Mouse (Mus musculus): Measurements from ENCODE around the gene Plcb4.
"Not testable (repeated sequence)": the region's sequence is repeated elsewhere in the genome, so short reads cannot be mapped to it uniquely, and the experiment has no call there.

The Plcb4 gene

DNA sequence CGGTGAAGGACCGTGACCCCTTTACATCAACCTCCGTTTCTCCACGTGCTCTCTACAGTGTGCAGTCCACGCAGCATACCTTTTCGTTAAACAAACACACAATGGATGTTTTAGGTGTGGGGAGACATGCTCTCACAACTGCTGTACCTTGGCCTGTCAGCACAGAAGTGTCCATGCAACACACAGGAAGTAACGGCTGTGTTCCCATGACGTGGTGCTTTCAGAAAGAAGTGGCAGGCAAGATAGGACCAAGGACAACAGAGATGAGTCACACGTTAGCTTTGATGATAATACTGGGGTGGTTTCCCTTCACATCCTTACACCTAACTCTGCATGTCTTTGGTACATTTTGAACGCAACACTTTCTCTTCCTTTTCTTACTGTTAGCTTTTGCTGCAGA is 232.3 kb downstream of the Plcb4 start:
- in situ Hi-C loops (cut with MboI): no loop called here

DNA sequence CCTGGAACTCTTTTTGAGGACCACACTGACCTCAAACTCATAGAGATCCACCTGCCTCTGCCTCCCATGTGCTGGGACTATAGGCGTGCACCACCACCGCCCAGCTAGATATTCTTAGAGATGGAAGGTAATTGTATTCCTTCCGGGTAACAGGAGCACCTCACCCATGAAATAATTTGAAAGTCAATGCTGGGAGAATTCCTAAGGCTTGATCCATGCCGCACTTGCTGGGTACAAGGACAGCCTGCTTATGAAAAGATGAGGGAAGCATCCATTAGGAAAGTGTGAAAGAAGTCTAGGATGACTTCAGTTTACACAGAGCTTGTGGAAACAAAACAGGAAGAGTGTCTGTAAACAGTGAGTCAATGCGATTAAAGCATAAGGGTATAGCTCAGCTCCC is 232.9 kb downstream of the Plcb4 start:
- in situ Hi-C loops (cut with MboI): no loop called here

- in situ Hi-C loops (cut with MboI): no loop called here
Measured at GRCm38 (mm10) chr2:135894582-135894981, 235.8 kb downstream of the Plcb4 start.

- in situ Hi-C loops (cut with MboI): no loop called here
Measured at GRCm38 (mm10) chr2:135898025-135898424, 239.2 kb downstream of the Plcb4 start.

DNA sequence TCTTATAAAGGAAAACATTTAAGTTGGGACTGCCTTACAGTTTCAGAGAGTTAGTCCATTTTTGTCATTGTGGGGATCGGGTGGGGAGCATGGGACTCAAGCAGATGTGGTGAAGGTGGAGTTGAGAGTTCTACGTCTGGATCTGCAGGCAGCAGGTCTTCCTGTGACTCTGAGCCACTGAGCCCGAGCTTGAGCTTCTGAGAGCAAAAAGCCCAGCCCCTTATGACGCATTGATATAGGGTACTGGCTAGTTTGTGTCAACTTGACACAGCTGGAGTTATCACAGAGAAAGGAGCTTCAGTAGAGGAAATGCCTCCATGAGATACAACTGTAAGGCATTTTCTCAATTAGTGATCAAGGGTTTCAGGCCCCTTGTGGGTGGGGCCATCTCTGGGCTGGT is 241.1 kb downstream of the Plcb4 start:
- in situ Hi-C loops (cut with MboI): not testable (repeated sequence)

DNA sequence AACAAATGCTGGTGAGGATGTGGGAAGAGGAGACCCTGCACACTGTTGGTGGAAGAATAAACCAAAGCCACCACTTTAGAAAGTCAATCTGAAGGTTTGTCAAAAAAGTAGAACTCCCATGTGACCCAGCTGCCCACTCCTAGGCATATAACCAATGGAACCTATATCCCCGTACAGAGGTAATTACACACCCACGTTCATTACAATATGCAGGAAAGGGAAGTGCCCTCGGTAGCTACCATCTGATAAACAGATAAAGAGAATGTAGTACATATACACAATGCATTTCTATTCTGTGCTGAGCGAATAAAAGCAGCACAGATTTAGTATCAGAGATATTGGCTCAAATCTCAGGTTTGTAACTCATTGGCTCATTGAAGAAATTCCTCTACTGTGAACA is 242.2 kb downstream of the Plcb4 start:
- in situ Hi-C loops (cut with MboI): no loop called here

DNA sequence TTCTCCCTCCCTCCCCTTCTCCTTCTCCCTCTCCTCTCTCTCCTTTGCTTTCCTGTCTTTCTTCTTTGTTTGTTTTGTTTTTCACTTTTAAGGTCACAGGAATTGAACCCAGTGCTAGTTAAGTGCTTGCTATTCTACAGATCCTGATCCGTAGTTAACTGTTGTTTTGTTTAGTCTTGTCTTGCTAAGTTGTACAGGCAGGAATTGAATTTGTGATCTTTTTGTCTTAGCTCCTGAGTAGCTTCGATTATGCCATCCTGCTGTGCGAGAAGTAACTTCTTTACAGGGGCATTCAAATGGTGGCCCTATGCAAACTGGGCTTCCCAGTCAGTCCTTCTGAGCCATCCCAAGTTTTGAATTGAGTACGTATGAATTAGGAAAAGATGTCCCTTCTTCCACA is 245.5 kb downstream of the Plcb4 start:
- in situ Hi-C loops (cut with MboI): no loop called here

DNA sequence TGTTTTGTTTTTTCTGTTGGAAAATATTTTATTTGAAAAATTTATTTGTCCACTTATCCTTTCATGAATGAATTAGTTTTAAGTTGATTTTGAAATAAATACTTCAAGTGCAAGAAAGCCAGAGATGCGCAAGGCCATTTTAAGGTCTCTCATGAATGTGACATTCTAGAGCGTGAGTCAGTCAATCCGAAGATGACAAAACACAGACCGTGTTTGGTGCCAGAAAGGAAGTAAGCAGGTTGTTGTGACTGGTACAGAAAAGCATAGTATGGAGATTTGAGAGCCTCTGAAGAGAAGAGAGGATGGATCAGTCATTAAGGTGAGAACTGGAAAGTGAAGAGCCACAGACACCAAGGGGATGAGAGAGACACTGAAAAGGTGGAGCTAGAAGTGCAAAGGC is 246.0 kb downstream of the Plcb4 start:
- in situ Hi-C loops (cut with MboI): no loop called here

DNA sequence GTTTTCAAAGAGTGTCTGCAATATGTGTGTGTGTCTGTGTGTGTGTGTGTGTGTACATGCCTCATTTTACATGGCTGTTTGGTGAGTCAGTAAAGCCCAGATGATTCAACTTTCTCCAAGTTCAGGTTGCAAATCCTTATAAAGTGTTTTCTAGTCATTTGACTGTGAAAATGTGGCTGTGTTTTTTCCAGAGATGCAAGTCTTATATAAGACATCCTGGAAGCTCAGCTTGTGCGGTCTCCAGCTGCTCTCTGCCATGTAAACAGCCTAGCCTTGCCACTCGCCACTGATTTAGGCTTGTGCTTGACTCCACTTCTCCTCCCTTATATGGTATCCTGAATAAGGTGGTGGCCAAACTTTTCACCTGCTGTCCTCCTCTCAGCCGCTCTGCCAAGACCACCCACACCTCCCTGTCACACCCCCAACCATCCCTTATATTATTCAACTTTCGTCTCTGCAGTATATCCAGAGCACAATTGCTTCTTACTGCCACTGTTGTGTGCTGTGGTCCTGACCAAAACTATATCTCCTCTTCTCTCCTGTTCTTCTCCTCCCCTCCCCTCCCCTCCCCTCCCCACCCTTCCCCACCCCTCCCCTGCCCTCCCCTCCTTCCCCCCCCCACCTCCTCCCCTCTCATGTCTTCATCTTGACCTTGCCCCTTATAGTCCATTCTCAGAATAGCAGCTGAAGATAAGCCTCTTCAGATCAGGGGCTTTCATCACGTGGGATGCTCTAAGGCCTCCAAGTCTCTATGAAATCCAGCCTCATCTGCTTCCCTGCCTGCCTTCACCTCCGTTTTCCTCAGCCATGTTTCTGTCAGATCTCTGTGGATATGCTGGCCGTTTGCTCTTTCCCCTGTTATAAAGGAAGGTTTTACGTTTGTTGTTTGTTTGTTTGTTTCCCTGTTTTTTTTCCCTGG is 255.8 kb downstream of the Plcb4 start:
- in situ Hi-C loops (cut with MboI): no loop called here

GRCm38 (mm10) chr2:135915928-135916327 is 257.1 kb downstream of the Plcb4 start:
- in situ Hi-C loops (cut with MboI): no loop called here

DNA sequence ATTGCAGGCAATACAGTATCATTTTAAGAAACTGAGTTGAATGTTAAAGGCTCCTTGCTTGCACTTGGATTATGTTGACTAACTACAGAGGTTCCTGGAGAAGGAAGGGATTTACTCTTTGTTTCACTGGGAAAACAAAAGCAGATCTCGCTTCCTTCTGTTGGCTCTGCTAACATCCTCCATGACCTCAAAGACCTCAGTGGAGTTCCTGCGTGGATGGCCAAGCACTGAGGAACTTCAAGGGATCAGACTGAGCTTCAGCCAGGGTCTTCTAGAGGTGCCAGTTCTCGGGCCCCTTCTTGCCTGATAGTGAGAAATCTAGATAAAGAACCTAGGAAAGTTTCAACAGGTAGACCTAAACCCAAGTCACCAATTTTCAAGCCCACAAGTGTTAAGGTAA is 258.2 kb downstream of the Plcb4 start:
- in situ Hi-C loops (cut with MboI): no loop called here

DNA sequence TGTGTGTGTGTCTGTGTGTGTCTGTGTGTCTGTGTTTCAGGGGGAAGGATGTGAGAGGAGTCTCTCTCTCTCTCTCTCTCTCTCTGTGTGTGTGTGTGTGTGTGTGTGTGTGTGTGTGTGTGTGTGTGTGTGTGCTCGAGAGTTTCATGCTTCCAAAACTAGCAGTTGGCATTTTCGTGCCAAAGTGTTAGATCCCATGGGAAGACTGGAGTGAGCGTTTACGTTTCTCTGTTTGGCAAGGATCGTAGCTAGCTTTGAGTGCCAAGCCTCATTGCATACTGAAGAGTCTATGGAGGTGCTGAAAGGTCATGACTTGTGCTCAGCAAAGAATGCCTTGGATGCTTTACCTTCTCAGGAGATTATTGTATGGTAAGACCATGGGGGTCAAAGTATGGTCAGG is 259.3 kb downstream of the Plcb4 start:
- in situ Hi-C loops (cut with MboI): no loop called here

- in situ Hi-C loops (cut with MboI): no loop called here
Measured at GRCm38 (mm10) chr2:135919641-135920040, 260.8 kb downstream of the Plcb4 start.

DNA sequence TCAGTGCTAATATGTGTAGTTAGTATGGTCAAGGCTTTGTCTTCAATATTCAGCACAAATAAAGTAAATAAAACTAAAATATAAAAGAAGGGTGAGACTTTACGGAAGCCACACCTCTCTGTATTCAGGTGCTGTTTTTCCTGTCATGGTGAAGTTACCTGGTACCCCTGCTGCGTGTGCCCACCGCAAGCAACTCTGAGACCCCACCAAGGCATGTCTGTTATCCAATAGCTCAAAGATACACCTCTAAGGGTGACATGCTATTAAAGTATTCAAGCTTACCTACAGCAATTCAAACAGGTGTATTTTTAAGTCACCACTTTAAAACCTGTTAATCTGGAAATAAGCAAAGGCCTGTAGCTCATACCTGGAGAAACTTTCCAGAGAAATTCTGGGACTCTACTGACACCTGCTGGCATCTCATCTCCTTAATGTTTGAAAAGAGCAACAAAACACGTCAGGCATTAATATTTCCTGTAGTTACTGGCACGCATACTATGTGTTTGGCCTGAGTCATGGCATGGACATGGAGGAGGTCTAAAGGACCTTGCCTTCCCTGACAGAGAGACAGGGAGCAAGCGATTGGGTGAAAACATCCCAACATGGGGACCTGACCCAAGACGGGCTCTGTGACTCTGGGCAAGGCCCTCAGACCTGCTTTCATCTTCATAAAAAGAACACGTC is 268.0 kb downstream of the Plcb4 start:
- in situ Hi-C loops (cut with MboI): no loop called here

GRCm38 (mm10) chr2:135929021-135929720 is 270.4 kb downstream of the Plcb4 start:
- in situ Hi-C loops (cut with MboI): no loop called here

GRCm38 (mm10) chr2:135930696-135931095 is 271.9 kb downstream of the Plcb4 start:
- in situ Hi-C loops (cut with MboI): no loop called here

- in situ Hi-C loops (cut with MboI): no loop called here
Measured at GRCm38 (mm10) chr2:135932569-135932968, 273.8 kb downstream of the Plcb4 start.

- in situ Hi-C loops (cut with MboI): no loop called here
Measured at GRCm38 (mm10) chr2:135936376-135936775, 277.6 kb downstream of the Plcb4 start.

- in situ Hi-C loops (cut with MboI): no loop called here
Measured at GRCm38 (mm10) chr2:135937646-135938045, 278.8 kb downstream of the Plcb4 start.

DNA sequence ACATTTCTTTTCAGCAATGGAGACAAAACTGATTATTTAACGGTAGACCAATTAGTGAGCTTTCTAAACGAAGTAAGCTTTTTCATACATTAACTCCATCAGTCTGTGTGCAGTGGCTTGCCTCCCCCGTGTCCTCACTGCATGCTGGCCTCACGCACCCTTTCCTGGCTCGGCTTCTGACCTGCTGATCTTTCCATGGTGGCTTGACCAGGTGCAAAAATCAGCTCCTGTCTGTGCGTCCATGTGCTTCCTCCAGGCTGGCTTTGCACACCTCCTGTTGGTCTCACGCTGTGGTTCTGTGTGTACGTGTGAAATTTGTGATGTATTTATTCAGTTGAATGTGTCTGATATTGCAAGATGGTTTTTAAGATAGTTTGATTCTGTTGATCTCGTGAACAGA is 281.1 kb downstream of the Plcb4 start:
- in situ Hi-C loops (cut with MboI): no loop called here

GRCm38 (mm10) chr2:135947839-135948238 is 289.0 kb downstream of the Plcb4 start:
- in situ Hi-C loops (cut with MboI): no loop called here

DNA sequence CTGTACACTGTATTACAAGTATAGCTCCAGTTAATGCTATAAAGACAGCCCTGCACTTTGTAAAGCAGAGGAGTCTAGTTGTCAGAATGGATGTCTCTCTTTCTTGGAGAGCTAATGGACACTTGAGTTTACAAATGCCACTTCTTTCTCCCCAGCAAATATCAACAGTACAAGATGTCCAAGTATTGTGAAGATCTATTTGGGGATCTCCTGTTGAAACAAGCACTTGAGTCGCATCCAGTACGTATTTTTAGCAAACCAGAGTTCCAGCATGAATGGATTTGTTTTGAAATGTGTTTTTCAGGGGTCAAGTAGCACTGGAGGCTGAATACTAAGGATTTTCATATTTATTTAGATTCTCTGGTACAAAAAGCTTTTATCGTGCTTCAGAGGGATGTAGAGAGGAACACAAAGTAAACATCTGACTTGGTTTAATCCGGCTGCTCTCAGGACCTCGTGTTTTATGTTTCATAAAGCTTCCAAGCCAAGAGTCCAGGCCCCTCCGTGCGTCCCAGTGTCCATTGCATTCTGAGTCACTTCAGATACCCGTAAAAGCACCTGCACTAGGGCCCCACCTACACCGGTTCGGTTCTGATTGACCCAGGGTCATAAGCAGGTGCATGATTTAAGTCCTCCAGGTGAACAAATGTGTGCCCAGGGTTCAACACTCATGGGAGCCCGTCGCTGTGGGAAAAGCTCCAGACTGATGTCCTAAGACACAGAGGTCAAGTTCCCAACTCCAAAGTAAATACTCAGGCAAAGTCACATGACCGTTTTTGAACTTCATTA is 296.1 kb downstream of the Plcb4 start:
- in situ Hi-C loops (cut with MboI): no loop called here

All from mature B cell (primary cell).